Mouse (Mus musculus): ENCODE results near the gene Exoc6b.

- TF ChIP-seq CTCF (IDR thresholded peaks at IDR 0.05; ENCODE audit: low read depth) = no peak
- peak; percentile 66 for TF ChIP-seq EP300 (optimal IDR thresholded peaks at IDR 0.05)
Measured at GRCm38 (mm10) chr6:84775908-84776307, 293.4 kb downstream of the Exoc6b start.

Measured in stomach, postnatal 0 days (tissue).